Mouse (Mus musculus) cortical plate, adult 2 months (tissue): ENCODE results near the gene 1810062G17Rik.

ENCODE experiments used
- CTCF ChIP-seq: fragments of 200-500 bp; IDR thresholded peaks from 2 replicates; pipeline ENCODE4 v1.5.1; 2011; ENCODE audit warnings: mild to moderate bottlenecking, control low read depth, low read length; ENCODE audit not compliant: insufficient read depth; ENCODE audit errors: extremely low read depth
- POLR2A ChIP-seq: fragments of 200-500 bp; IDR thresholded peaks from 2 replicates; pipeline ENCODE4 v1.6.1; 2011; ENCODE audit warnings: mild to moderate bottlenecking, low read length, control low read depth; ENCODE audit not compliant: insufficient read depth; ENCODE audit errors: extremely low read depth

DNA sequence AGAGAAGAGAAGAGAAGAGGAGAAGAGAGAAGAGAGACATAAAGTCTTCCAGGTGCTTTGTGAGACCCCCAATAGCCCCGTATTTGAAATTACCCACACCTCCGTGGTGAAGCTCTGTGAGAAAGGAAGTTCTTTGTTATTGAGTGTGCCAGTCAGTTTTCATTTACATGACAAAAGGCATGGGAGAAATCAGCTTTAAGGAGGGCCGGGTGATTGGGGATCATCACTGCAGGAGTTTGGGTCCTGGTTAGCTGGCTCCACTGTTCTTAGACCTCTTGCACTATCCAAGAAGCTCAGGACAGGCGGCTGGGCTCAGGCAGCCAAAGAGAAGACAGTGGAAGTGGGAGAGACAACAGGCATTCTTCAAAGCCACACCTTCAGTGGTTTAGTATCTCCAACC lies 46.4 kb downstream of the 1810062G17Rik start:
- TF ChIP-seq POLR2A: no peak
- no peak for TF ChIP-seq CTCF
